Mouse (Mus musculus): ENCODE results near the gene Cd300ld3.

Gene Cd300ld3

DNA sequence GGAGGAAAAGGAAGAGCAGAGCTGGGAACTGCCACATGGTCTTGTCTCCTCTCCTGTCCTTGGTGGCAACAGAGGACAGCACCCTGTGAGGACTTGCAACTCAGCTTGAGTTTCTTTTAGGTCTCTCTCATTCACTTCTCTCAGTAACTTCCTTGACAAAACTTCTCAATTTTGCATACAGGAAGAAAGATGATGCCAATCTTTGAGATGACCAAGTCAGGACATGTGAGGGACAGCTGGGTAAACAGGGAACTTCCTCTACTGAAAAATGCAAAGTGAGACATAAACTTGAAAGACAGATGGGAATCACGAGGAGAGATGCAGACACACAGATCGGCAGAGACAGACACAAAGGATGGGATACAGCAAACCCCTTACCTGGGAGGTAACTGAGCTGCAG lies at the start of gene Cd300ld3:
TSS of gene Cd300ld3 (minus strand) at position 151 of the 400 bp plus-strand sequence.
- no peak for DNase-seq

DNA sequence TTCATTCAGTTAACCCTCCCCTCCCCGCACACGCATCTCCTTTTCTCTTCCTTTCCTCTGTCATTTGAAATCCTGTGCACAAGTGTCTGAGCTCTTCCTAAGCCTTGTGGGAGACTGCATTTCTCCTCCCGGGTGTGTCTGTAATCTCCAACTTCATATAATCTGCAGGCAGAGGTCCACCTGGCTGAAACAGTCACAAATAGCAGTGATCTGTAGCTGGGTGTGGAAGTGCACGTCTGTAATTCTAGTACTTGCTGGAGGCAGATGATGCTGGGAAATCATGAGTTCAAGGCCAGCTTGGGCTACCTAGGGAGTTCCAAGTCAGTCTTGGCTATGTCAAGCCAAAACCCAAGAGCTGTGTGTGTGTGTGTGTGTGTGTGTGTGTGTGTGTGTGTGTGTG lies 43.9 kb upstream of the Cd300ld3 start:
- DNase-seq: no peak

DNA sequence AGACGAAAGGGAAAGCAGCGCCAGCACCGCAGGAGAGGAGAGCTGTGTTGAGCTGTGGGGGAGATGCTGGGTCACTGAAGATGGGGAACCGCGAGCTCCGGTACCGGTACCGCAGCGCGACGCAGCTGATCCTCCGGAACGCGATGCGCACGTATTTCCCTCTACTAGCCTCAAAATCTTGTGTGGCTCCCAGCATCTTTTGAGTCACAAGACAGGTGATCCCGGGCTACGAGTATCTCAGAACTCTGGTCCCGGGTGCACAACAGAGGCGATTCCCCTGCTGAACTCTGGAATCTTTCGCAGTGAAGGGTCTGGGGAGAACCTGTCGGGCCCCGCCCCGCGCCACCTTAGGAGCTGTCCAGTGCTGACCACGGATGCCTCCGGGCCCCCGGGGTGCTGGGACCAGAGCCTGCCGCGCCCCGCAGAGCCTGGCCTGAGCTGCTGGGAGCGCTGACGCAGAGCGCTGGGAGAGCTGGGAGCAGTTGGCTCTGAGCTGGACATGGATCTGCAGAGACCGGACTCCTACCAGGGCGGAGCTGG lies 43.2 kb upstream of the Cd300ld3 start, which contains the start of gene Rab37:
TSS of gene Rab37 (plus strand) at position 70 of the 540 bp plus-strand sequence.
- DNase-seq: no peak

DNA sequence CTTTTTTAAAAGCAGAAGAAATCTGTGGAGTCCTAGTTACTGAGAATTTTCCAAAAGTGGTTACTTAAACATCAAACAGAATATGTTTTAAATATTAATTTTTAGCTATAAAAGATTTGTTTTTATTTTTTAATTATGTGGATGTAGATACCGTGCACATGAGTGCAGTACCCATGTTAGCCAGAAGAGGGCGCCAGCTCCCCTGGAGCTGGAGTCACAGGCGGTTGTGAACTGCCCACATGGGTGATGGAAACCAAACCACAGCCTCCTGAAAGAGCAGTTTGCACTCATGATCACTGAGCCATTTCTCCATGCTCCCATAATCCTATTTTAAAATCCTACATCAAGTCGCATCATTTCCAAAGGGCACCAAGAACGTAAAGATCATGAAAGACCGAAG lies 41.6 kb upstream of the Cd300ld3 start:
- DNase-seq: no peak

DNA sequence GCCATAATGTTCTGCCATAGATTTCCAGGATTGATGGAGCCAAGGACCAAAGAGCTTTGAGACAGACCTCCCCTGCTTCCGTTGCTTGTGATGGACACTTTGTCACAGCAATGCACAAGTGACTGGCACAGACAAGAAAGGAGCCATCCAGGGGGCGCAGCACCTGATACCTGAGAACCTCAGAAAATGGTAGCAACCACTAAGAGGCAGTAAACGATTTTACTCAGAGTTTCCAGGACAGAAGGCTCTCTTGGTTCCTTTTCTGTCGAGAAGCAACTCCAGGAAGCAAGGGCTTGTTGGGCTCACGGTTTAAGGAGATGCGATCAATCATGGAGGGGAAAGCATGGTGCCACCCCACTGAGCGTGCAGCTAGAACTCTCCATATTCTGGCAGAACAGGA lies 38.0 kb upstream of the Cd300ld3 start:
- no peak for DNase-seq

DNA sequence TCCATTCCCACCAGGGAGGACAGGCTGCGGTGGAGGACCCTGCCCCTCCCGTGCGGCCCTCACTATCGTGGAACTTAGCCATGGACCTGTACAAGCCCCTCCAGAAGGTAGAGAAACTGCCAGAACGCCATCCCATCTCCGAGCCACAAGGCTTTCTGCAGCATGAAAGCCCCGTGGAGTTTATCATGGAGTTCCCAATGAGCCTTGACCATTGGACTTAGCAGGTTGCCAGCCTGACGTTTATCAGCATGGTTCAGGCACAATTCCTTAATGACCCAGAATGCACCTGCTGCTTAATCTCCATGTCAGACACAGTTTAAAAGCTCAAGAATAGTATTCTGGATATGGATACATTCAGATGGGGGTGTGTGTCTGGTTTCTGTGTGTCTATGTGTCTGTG lies 36.9 kb upstream of the Cd300ld3 start:
- DNase-seq: no peak

DNA sequence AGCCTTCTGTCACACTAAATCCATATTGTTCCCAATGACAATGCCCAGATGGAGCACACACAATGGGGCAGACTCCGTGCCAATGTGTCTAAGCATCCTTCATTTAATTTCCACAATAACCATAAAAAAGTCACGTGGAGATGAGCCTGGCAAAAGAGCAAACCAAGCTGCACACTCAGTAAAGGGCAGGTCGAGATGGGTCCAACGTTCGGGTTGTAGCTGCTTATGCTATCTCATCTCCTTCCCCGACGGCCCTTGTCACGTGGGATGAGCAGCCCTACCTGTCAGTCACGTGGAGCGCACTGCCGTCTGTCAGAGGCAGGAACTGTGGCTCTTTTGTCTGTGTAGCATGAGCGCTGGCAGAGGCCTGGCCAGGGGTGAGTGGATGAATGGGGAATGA lies 36.4 kb upstream of the Cd300ld3 start:
- no peak for DNase-seq

DNA sequence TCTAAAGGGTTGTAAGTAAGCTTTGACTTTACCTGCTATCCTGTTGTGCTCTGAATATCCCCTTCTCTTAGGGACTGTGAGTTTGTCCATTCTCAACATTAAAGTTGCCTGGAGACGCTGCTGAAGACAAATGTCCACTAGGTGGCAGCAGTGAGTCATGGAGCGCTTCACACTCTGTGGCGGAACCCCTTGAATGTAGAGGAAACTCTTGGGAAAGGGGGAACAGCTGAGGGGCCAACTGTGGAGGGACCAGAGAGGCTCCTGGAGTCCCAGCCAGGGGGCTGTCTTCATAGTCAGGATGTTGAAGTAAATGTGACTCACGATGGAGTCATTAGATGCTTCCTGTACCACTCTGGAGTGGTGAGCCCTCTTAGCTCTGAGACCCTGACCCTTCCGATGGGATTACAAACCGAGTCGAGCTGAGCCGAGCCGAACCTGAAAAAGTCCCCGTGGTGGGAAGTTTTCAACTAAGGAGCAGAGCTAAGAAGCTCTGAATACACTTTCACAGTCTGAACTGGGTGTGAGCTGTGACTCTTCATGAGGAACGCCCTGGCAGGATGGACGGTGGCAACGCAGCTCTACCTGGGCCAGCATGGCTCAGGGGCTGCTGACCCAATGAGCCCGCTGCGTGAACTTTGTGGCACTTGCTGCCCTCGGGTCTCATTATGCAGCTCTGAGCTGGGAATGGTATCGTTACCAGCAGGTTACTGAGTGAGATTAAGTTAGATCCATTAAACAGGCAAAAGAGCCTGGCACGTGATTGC lies 35.3 kb upstream of the Cd300ld3 start:
- peak; percentile 11 for DNase-seq

DNA sequence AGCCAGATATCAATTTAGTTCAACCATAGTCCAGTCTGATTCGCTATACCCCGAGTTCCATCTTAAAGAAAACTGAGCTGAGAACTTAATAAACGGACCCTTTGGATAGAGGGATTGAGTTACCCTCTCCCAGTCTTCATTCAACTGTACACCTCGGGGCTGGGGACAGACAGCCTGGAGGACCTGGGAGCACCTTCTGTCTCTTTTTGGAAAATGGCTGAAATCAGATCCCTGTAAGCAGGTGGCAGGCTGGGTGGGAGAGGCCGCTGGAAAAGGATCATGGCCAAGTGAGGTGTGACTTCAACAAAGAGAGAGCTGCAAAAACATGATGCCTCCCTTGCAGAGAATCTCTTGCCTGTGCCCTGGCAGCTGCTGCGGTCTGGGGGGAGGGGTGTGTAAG lies 34.0 kb upstream of the Cd300ld3 start:
- no peak for DNase-seq

DNA sequence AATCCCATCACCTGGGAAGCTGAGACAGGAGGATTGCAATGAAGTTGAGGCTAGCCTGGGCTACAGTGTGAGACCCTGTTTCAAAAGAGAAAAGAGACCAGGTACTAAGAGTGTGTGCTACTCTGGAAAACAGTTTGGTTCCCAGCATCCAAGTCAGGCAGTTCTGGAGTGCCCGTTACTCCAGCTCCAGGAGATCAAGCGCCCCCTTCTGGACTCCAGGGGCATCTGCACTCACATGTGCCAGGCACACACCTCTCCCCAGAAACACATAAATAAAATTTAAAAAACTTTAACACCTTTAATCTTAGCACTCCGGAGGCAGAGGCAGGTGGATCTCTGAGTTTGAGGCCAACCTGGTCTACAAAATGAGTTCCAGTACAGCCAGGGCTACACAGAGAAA lies 33.2 kb upstream of the Cd300ld3 start:
- DNase-seq: no peak

DNA sequence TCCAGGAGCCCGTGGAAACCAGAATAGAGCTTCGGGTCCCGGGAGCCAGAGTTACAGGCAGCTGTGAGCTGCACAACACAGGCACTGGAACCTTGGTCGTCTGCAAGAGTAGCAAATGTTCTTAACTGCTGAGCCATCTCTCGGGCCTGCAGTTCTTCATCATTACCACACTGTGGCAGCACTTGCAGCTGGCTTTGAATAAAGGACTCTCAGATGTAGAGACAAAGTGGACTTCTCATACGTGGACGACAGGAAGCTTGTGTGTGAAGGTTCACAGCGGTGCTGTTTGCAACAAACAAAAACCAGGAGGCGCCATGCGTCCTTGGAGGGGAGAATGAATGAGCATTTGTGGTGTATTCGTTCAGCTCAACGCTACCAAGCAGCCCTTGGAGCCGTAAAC lies 32.7 kb upstream of the Cd300ld3 start:
- DNase-seq: peak; percentile 44

DNA sequence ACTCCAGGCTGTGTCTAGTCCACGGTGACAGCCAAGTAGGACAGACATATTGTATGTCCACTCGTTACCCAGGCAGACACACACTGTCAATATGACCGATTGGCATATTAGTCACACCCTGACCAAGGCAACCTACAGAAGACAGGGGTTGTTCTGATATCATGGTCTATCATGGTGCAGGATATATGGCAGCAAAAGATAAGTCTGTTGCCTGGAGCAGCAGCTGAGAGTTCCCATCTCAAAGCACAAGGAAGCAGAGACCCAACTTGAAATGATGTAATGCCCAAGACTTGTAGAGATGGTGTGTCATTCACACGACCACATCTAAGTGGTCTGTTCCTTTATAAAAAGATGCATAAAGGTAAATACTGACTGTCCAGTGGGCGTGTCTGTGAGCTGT lies 30.5 kb upstream of the Cd300ld3 start:
- DNase-seq: no peak

DNA sequence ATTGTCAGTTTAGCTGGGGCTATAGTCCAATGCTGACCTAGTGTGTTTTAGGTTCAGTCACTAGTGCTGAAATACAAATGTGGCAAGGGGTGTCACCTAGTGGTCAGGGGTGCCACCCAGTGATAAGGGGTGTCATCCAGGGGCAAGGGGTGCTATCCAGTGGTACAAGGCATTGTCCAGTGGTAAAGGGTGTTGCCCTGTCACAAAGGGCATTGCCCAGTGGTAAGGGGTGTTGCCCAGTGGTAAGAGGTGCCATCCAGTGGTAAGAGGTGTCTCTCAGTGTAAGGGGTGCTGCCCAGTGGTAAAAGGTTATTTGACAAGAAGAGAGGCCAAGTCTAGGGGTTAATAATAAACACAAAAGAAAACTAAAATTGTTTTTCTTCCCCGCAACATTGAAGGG lies 29.2 kb upstream of the Cd300ld3 start:
- DNase-seq: no peak

DNA sequence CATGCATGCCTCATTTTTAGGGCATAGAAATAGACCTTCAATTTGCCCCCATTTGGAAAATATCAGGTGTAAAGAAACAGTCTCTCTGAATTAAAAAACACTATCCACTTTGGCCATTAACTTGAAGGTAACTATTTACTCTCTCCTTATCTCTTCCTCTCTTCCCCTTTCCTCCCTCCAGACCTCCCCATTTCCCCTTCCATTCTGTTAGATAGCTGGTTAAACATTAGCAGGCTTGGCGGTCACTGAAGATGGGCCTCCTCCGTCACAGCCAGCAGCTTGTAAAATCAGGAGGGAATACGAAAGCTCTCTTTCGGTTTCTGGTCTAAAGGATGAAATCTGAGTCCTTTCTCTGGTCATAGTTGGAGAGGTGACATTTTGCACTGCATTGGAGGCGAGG lies 27.6 kb upstream of the Cd300ld3 start:
- no peak for DNase-seq

DNA sequence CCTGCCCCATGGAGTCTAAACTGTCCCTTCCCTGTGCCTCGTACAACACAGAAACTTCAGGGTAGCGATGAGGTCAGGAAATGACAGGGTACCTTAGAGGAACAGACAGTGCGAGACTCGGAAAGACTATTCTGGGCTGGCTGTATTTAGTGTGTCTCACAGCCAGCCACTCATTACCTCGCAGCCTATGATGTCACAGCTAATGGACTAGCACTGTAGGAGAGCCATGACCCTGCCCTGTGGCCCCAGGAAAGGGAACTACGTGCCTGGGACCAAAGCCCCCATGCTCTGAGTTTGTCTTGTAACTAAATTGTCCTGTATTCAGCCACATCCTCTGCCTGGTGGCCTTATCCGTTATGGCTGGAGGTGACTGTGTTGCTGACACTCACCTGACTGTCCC lies 27.2 kb upstream of the Cd300ld3 start:
- DNase-seq: no peak

DNA sequence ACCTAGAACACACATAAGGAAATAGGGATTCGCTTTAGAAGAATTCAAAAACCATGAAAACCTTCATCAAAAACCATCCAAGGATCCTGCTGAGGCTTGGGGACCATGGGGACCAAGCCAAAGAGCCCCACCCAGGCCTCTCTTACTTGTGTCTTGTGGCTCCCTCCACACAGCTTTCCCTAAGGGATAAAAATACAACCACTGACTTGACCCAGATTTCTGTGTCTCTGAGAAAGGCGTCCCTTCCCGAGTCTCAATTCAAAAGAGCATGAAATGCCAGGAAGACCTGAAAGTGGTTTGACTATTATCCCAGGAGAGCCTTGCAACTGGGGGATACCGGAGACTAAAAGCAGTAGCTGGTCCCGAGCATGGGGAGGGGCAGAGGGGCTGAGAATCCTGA lies 24.8 kb upstream of the Cd300ld3 start:
- no peak for DNase-seq

DNA sequence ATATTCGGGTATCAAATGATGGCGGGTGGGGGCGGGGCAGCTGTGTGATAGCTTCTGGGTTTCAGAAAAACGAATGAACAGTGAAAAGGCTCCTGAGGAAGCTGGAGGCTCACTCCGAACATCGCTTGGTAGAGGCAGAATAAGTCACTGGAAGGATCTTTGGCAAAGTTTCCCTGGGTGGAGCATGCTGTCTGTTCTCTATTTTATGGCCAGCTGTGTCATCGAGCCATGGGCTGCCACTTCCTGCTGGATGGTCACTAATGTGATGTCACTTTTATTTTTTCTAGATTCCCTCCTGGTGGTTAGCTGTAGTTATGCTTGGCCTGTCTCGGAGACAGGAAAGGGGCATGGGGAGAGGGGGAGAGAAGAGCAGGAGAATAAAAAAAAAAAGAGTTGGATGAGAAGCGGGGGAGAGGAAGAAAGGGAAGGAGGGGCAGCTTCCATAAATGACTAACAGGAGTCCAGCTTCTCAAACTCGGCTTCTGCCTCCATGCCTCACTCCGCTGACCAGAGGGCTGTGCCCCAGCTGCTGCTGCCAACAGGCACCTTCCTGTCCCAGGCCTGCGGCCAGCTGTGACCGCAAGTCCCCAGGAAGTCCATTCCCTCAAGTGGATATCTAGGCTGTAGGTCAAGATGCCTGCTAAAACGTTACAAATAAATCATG lies 23.6 kb upstream of the Cd300ld3 start:
- peak; percentile 55 for DNase-seq

DNA sequence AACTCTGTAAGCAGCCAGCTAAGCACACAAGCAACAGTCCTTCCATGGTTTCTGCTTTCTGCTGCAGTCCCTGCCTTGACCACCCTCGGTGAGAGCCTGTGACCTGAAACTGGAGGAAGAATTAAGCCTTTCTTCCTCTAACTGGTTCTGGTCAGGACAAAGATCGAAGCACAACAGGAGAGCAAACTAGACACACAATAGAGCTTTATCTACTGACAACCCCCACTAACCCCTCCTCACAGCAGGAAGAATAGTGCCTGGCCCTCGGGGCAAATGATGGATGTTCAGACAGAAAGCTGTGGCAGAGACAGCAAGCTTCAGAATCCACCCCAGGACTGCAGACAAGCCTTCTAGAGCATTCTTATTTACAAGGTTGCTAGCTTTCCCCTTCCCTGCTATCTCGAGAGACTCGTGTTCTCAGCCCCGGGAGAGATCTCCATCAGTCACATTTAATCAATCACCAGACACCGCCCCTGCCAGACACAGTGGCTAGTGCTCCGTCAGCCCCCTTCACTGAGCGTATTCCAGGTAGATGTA lies 22.9 kb upstream of the Cd300ld3 start:
- no peak for DNase-seq

DNA sequence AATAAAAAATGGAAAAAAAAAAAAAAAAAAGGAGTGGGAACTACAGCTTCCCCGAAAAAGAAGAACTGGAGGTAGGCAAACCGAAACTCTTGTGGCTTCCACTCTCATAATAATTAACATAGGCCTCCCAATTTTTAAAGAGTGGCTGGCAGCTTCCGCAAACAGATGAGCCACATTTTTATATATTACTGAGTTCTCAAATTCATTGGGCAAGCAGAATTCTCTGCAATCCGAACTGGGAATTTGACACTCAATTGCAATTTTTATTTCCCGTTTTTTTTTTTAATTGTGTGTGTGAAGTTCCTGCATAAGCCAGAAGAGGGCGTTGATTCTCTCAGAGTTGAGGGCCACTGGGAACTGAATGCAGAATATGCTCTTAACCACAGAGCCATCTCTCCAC lies 18.6 kb upstream of the Cd300ld3 start:
- no peak for DNase-seq

DNA sequence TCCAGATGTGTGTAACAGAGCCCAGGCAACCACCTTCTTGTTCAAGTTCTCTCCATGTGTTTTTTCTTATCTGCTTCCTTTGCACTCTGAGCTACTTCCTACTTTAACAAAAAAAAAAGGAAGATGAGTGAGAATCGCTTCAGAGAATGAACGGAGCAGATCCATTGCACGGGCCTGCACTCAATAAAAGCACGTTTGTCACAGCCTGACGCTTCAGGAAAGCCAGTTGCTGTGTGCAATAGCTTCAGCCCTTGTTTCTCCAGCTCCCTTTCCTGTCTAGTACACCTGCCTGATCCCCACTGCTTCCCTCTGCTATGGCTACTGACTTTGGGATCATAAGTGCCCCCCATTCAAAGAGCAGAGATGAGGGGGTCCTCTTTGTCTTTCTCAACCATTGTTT lies 13.9 kb upstream of the Cd300ld3 start, which contains the start of gene Cd300e:
TSS of gene Cd300e (minus strand) at position 101 of the 400 bp plus-strand sequence.
- DNase-seq: no peak

DNA sequence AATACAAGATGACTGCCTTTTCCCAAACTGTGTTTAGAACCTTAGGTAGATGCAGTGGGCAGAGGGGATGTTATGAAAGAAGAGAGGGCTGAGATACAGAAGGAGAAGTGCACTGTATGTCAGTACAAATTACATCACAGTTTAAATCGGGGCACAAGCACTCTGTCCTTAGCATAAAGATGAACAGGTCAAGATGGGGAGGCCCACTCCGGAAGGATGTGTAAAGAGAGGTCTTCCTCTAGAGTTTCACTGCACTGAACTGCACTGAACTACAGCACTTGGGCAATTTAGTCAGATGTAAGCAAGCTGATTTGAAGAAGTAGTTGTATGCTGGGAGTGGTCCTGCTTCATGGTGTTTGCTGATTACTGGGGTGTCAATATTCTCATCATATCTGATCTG lies 11.6 kb upstream of the Cd300ld3 start:
- DNase-seq: no peak

DNA sequence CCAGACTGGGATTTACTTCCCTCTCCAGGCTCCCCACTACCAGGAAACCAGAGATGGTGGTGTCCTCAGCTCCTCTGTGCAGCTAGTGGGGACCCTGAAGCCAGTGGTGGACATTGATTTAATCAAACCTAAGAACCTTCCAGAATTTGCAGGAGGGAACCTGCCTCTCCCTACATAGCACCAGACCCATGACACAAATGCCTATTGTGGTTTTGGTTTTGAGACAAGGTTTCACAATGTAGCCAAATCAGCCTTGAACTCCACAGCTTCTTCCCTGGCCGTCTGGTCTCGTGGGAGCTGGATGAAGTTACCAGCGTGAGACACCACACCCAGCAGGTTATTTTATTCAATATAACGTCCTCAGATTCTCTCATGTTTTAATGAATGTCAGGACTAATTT lies 10.5 kb upstream of the Cd300ld3 start:
- no peak for DNase-seq

DNA sequence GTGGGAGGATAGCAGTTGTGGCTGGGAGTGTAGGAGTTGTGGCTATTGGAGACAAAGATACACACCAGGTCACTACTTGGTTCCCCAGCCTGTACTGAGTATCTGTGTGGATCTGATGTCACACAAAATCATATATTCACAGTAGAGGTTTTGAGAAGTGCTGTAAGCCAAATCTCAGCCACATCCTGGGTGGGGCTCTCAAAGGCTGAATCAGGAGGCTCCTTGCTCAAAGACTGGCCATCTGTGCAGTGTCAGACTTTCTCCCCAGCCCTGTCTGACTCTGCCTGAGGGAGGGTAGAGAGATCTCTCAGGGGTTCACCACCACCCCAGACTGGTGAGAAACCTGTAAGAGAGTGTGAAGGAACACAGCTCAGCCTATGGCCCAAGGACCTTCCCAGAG lies 6.3 kb upstream of the Cd300ld3 start:
- DNase-seq: no peak

DNA sequence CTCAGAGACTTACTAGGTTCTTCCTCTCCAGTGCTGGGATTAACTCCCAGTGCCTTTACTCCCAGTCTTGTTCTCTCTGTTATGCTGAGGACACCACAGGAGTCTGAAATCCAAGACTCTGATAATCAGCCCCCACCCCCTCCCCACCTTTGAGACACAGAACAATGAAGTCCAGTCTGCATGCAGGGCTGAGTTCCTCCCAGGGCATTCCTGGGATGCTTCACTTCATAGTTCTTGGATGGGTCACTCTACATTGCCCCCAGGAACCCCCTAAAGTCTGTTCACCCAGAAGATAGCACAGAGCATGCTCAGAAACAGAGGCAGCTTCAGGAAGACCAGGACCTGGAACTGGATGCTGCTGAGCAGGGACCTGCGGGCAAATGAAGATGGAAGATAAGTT lies 4.8 kb upstream of the Cd300ld3 start:
- DNase-seq: no peak
